Mouse (Mus musculus) right cerebral cortex, adult 18-20 months (tissue): ENCODE results near the gene Ccl20.

ENCODE experiments used
- DNase-seq: peaks from one replicate; pipeline ENCODE4 v3.0.0; 2022; ENCODE audit warnings: mixed read lengths

The Ccl20 gene

DNA sequence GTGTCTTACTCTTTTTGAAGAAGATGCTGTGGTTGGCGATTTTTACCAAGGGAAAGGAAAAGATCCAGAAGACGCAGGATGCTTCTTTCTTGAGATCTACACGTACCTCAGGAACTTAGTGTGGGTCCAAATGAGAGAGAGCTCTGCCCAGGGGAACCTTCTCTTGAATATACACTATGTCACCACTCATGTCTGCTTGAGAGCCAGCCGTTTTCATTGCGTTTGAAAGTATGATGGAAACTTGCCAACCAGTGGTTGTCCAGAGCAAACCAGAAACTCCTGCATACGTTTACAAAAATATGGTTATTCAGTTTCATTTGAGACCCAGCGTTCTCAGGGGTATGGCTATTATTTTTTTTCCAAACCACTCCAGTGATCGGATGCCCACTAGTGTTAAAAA is 24.9 kb downstream of the Ccl20 start:
- DNase-seq: no peak

DNA sequence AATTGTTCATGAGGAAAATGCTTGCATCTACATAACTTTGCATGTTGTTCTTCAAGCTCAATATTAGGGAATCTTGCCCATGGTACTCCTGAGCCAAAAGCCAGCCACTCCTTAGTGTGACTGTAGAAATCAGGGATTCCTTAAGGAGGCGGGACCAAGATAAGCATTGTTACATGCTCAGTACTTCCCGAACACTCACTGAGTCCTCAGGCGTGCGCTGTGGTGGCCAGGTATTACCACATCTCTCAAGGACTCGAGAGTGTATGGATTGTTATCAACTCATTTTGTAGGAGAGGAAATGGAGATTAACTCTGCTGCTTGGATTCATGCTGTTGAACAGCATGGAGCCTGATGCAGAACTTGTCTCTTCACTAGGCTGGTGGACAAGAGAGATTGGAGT is 25.5 kb downstream of the Ccl20 start:
- DNase-seq: no peak

GRCm38 (mm10) chr1:83146547-83146946 is 30.0 kb downstream of the Ccl20 start:
- DNase-seq: no peak

- no peak for DNase-seq
Measured at GRCm38 (mm10) chr1:83150227-83150626, 33.7 kb downstream of the Ccl20 start.

- DNase-seq: peak; percentile 31
Measured at GRCm38 (mm10) chr1:83152961-83153360, 36.4 kb downstream of the Ccl20 start.

GRCm38 (mm10) chr1:83156876-83157275 is 40.3 kb downstream of the Ccl20 start:
- DNase-seq: no peak

GRCm38 (mm10) chr1:83159603-83160002 is 43.0 kb downstream of the Ccl20 start, which contains the start of gene Daw1:
TSS of gene Daw1 (plus strand) at chr1:83159752.
- DNase-seq: peak; percentile 53

DNA sequence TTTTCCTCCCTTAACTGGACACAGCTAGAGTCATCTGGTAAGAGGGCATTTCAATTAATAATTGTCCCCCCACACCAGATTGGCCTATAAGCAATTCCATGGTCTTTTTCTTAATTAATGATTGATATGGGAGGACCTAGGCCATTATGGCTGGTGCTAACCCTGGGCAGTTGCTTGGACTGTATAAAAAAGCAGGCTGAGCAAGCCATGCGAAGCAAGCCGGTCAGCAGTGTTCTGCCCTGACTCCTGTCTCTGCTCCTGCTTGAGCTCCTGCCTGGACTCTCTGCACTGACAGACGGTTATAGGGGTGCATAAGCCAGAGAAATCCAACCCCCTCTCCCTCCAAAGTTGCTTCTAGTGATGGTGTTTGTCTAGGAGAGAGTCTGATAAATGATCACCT is 45.1 kb downstream of the Ccl20 start:
- DNase-seq: no peak

GRCm38 (mm10) chr1:83164027-83164426 is 47.5 kb downstream of the Ccl20 start:
- DNase-seq: no peak
